In the genomic region with DNA sequence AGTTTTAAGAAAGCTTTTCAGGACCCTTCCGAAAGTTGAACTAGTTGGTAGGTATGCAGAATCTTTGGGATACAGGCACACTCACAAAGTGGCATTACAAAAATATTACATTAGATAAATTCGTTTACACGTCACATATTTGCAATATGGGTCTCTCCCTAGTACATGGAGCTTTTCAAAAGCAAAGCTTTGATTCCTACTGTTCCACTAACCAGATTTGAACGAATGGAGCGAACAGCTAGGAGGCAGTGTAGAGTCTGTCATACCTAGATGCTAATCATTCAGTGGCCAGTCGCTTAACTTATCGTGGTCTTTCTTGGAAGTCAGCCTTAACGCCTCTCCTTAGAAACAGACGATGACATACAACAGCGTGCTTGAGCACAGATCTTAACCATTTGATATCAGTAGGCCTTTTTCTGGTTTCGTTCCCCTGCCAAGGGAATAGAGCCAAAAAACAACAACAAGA, we compare ENCODE assay signal across 8 mouse cellular contexts. TPM values are rescaled to one million over a fixed set of nuclear protein-coding genes. Genes with fewer than 3 reads are reported as not detected.
A peak's percentile ranks its signal among the peaks of the same experiment; 100 is the strongest.
DNase-seq lines count a peak whose midpoint lies in the region; ATAC-seq lines count a peak whose summit lies in the region.

Nek7 (minus strand) TSS at position 146 of the 466 bp plus-strand sequence.

- peak within 1 kb of the TSS; percentile 96 for H3K27ac ChIP-seq in intestine, embryonic 14.5 days (ENCODE audit: low read depth)
- H3K27ac ChIP-seq in stomach, embryonic 16.5 days (ENCODE audit: low read length) = peak within 1 kb of the TSS; percentile 99

- no peak for DNase-seq in urinary bladder, adult 2 months (ENCODE audit: low spot score)
- no peak for DNase-seq in urinary bladder, postnatal 10 days (ENCODE audit: low spot score)
- DNase-seq in embryo, embryonic 10.5 days (ENCODE audit: low spot score) = peak; percentile 86
- DNase-seq in gonadal fat pad, adult 2 months (ENCODE audit: low read depth) = no peak
- DNase-seq in intestine, embryonic 14.5 days (ENCODE audit: low spot score) = no peak
- DNase-seq in left cerebral cortex, postnatal 25 days (ENCODE audit: low spot score in 2 of 2) = peak in 1 of 2 experiments; percentile 32

- no peaks in the 10 kb centered on the region; the same call in 1 of the 2 replicates for H3K4me1 ChIP-seq in intestine, embryonic 14.5 days (replicated peaks; ENCODE audit: control insufficient read depth, insufficient read depth, low read length)
- H3K4me1 ChIP-seq in stomach, embryonic 16.5 days (ENCODE audit: control insufficient read depth, insufficient read depth, low read length) = peaks cover 6% of the 10 kb centered on the region

- intact Hi-C loops in left cerebral cortex, postnatal 25 days (cut with DNase I) = loop anchor here (5.0 to 10.0 kb wide), 2 partner anchors 123 to 485 kb away; no protein-coding TSS in a partner anchor

- 4% methylated on average over 11 of the region's 11 CpGs for WGBS in intestine, embryonic 14.5 days
- 2% methylated on average over 11 of the region's 11 CpGs for WGBS in stomach, embryonic 16.5 days

- H3K36me3 ChIP-seq in intestine, embryonic 14.5 days (ENCODE audit: control insufficient read depth, insufficient read depth, low read length) = no peaks in the 10 kb centered on the region
- H3K36me3 ChIP-seq in stomach, embryonic 16.5 days (ENCODE audit: control insufficient read depth, insufficient read depth, low read length) = no peaks in the 10 kb centered on the region

- ATAC-seq in intestine, embryonic 14.5 days (replicated peaks; ENCODE audit: low FRiP score, low TSS enrichment, low read depth) = 0 out of 2 replicates have a peak, but pooled peaks have one; percentile 32
- ATAC-seq in megakaryocyte-erythroid progenitor cell, adult 5-6 weeks (replicated peaks; ENCODE audit: low FRiP score, low TSS enrichment, poor library complexity, severe bottlenecking) = peak; percentile 34
- ATAC-seq in stomach, embryonic 16.5 days (ENCODE audit: insufficient read depth, low FRiP score) = no peak

- H3K9ac ChIP-seq in intestine, embryonic 14.5 days (ENCODE audit: low read length) = peak within 1 kb of the TSS; percentile 80
- peak within 1 kb of the TSS; percentile 95 for H3K9ac ChIP-seq in stomach, embryonic 16.5 days (ENCODE audit: low read length)

- H3K4me2 ChIP-seq in intestine, embryonic 14.5 days (ENCODE audit: low read length) = peak within 1 kb of the TSS; percentile 76
- peak within 1 kb of the TSS; percentile 97 for H3K4me2 ChIP-seq in stomach, embryonic 16.5 days (ENCODE audit: low read depth, low read length)

- peak within 1 kb of the TSS; percentile 81 for H3K4me3 ChIP-seq in intestine, embryonic 14.5 days (ENCODE audit: low read depth, low read length)
- H3K4me3 ChIP-seq in stomach, embryonic 16.5 days (replicated peaks; ENCODE audit: low read length) = peak within 1 kb of the TSS; percentile 91

- no peaks in the 10 kb centered on the region for H3K9me3 ChIP-seq in intestine, embryonic 14.5 days (ENCODE audit: control insufficient read depth, low read length)
- no peaks in the 10 kb centered on the region for H3K9me3 ChIP-seq in stomach, embryonic 16.5 days (replicated peaks; ENCODE audit: control insufficient read depth, low read length)

- no peaks in the 10 kb centered on the region for H3K27me3 ChIP-seq in intestine, embryonic 14.5 days (replicated peaks; ENCODE audit: control insufficient read depth, insufficient read depth, low read length)
- H3K27me3 ChIP-seq in stomach, embryonic 16.5 days (ENCODE audit: control insufficient read depth, insufficient read depth, low read length) = no peaks in the 10 kb centered on the region

RNA-seq across cellular contexts. Expression of gene Nek7, which starts in this region (rescaled TPM):
- polyA plus RNA-seq in urinary bladder, adult 2 months (2012; rRNA removed) = 36.2 and 47.6 TPM in 2 replicates
- polyA plus RNA-seq in gonadal fat pad, adult 2 months (2012; rRNA removed) = 15.1 and 17.1 TPM in 2 replicates
- polyA plus RNA-seq in intestine, embryonic 14.5 days (2014; fragmentation: Nextera tagmentation; extraction: Ambion mirVana) = 31.7 and 32.0 TPM in 2 replicates
- total RNA-seq in left cerebral cortex, postnatal 25 days (2021) = 10 to 100 TPM; 31.0 to 31.3 TPM
- 12.7 and 16.4 TPM in 2 replicates for total RNA-seq in megakaryocyte-erythroid progenitor cell, adult 5-6 weeks (2014; fragmentation: Nextera tagmentation)
- 20.2 and 25.7 TPM in 2 replicates for total RNA-seq in megakaryocyte-erythroid progenitor cell, adult 5-6 weeks (2017)
- 34.3 and 35.9 TPM in 2 replicates for polyA plus RNA-seq in stomach, embryonic 16.5 days (2015; fragmentation: Nextera tagmentation; extraction: Ambion mirVana)
